Mouse (Mus musculus): ENCODE measurements around the gene Tll2.
A peak's percentile ranks its signal among the peaks of the same experiment; 100 is the strongest.

The Tll2 gene

DNA sequence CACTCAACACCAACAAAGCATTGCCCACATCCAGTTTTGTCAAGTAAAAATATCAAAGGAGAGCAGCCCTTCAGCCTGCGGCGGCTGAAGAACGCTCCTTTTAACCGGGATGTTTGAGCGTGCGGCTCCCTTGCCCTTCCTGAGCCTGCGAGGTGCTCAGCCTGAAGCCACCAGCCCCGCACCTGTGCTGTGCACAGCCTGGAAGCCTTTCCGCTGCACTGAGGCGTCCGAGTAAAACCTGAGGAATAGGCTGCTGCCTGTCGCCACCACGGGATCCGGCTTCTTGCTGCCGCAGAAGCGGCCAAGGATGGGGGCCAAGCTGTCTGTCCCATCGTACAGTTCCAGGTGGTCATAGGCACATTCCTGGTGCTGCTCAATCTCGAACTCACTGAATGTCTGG, 118.1 kb downstream of the Tll2 start:
- DNase-seq (ENCODE audit: low read depth), result no peak

DNA sequence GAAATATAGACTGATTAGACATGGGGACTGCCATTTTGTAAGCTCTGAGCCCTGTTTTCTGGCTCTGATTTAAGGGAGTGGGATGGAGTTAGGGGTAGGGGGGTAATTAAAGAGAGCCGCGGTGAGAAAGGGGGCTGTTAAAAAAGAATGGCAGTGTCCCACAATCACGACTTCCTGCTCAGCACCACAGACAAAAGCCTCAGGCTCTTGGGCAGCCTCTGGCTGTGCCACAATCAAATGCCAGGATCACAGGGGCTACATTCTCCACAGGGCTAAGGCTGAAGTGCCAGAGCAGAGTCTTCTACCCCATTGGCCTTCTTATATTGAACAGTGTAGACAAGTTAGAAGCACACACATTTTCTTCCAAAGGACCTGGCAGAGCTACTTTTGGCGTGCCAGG, 118.7 kb downstream of the Tll2 start:
- DNase-seq (ENCODE audit: low read depth), result no peak

DNA sequence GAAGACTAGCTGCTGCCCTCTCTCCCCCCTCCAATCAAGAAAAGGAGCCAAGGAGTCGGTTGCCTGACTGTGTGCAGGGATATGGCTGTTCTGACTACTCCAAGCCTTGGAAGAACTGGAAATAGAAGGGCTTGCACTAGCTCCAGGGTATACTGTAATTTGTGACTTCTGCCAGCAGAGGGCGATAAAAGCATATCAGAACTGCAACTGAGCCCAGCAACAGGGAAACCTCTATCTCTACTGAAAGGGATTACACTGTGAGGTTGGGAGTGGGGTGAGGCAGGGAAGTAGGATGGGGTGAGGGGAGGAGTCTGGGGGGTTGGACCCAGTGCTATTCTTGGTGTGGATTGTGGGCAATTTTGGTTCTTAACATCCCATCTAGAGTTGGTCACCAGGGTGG, 119.9 kb downstream of the Tll2 start:
- peak; percentile 61 for DNase-seq (ENCODE audit: low read depth)

DNA sequence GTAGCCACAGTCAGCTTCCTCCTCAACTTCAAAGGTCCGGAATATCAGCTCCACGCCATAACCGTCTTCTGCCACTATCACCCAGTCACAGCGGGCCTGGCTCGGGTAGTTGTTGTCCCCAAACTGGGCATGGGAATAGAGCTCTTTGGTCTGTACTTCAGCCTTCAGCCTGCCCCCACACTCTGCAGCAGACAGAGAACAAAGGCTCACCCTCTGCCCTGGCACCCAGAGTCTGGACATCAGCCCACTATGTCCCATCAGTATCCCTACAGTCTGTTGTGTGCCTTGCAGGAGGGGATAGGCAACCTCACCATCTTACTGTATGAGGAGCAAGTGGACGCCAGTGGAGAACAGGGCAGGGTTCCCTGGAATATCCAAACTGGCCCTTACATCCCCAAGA, 120.3 kb downstream of the Tll2 start:
- no peak for DNase-seq (ENCODE audit: low read depth)

DNA sequence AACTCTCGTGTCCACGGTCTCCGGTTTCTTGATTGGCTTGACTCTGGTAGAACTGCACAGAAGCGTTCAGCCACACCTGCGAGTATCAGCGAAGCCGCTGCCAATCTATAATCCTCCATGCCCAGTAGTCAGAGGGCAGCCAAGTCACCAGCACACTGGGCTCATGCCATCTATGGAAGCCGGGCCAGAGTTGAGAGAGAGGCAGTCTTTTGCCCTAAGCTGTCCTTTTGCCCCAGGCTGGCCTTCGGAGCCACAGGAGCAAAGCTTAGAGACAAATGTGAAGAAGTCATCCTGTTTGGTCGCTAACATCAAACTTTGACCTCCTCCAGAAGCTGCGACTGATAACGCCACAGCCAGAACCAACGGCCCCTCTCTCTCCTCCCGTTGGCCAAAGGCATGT, 123.0 kb downstream of the Tll2 start:
- no peak for DNase-seq (ENCODE audit: low read depth)

DNA sequence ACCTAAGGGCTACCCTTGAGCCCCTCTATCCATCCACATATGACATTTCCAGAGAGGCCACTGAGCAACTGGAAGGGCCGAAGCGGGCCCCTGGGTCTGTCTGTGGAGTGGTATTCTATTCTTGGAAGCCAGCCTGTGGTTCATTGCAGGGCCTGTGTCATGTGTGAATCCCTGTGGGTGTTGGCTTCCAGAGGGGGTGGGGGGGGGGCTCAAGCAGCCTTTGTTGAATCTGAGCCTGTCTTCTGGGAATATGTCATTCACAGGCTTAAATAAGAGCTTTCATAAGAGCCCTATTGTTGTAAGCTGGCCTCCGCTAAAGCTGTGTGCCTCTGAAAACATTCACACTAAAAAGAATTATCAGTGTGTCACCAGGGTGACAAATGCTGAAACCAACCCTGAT, 125.0 kb downstream of the Tll2 start:
- DNase-seq (ENCODE audit: low read depth), result no peak

DNA sequence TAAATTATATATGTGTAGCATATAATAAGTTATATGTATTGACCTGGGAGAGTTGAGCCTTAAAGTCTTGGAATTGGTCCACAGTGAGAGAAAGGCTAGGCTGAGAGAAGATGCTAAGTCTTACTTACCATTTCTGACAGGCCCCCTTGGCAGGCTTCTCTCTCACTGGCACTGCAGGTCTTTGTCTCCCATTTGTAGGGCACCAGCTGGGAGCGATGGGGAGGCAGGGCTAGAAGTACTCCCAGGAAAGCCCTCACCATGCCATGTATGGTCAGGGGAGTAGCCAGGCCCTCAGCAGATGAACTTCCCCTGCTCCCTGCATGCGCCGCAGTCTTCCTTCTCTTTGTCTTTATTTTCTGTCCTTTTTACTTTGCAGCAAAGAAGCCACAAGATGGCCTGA, 129.7 kb downstream of the Tll2 start, which contains the start of gene Opalin:
Opalin (minus strand) TSS at position 208 of the 400 bp plus-strand sequence.
- no peak for DNase-seq (ENCODE audit: low read depth)

DNA sequence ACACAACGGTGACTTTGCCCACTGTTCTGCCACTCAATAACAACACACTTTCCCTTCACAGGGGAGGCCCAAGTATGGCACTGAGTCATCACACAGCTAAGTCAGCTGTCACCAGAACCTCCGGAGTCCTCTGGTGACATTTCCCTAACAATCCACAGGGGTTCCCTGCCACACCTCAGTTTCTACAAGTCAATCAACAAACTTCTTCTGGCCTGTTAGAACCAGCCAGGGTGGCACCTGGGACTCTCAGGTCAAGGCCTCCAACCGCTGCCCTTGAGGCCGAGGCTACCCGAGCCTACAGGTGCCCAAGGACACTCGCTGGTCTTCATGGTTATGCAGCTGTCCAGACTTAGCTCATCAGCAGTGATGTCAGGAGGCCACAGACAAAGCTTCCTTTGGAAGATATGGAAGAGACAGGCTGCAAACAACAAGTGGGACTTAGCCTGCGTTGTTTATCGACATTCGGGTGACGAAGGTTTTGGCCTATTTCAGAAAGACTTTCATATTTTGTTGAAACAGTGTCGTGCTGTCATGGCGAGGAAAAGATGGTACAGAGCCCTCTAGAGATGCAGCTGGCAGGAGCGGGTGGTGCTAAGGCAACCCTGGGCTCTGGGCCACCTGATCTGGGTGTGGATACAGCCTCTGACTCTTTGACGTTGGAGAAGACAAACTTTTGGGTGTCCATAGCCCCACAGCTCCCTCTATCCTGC, 132.7 kb downstream of the Tll2 start:
- DNase-seq (ENCODE audit: low read depth), result no peak

DNA sequence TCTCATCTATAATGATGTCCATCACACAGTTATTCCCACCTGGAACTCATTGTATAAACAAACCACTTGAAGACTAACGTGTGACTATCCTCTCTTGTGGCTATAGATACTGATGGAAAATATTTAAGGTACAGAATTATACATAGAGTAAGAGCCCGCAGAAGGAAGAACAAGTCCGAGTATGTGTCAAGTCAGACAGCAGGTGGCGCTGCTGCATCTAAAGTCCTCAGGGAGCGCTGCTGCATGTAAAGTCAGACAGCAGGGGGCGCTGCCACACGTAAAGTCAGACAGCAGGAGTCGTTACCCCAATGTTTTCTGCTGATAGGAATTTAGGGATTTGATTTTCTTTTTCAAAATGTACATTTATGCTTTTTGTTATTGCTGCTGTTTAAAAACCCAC, 135.1 kb downstream of the Tll2 start:
- peak; percentile 97 for DNase-seq (ENCODE audit: low read depth)

DNA sequence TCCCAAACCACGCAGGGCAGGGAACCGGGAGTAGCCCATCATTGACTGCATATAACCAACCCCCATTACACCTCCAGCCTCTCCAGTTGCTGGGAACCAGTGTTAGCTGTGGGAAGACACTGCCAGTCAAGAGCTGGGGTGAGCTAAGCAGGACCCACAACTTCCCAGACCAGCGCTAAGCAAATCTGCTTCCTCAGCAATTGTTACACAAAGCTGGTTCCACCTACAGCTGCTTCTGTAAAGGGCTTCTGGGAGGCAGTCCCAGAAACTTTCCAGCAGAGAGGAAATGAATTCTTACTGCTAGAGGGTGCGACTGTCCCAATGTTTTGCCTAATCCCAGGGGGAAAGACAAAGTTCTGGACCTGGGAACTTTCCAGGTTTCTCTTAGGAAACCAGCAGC, 151.9 kb downstream of the Tll2 start:
- no peak for DNase-seq (ENCODE audit: low read depth)

DNA sequence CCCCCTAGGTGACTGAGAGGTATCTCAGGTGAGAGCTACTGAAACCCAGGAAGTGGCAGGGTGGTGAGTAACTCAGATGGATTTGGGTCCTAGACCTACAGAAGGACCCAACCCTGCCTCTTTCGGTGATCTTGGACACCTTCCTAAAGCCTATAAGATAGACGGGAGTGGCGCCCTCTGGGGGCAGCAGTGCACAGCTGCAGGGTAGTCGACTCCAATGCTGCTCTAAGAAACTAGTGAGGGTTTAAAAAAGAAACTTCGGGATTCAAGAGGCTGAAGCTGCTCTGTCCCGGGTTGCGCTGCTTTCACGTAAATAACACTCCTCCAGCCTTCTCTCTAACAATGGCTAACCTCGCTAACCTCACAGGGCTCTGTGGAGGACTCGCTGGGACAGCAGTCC, 153.1 kb downstream of the Tll2 start:
- peak; percentile 64 for DNase-seq (ENCODE audit: low read depth)

DNA sequence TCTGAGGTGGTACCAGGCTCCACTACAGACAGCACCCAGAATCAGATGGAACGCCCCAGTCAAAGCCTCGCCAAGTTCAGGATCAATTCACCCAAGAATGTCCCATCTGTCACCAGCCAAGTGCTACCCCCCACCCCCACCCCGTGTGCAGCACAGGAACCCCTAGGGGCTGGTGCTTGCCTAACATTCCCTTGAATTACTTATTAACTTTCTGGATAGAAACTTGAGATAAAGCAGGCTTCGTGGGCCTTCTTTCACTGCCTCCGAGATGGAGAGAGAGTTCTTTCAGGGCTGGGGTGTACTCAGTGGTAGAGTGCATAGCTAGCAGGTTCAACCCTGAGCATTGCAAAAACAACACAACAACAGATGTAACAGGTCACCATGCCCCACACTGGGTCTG, 154.4 kb downstream of the Tll2 start:
- DNase-seq (ENCODE audit: low read depth), result no peak

DNA sequence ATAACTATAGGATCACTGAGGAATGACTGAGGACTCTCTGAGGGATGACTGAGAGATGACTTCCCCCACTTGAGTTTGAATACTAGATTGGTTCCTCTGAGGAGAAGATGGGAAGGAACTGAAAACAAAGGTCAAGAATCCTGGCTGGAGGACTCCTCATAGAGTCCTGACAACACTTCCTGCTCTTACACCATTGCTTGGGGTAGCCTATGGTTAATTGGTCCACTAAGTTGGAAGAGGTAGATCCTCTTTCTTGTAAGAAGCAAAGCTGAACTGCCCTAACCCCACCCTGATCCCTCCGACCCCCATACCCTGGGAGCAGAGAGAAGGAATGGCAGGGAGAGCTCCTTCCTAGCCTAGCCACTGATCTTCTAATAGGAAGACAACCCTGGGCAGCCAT, 154.9 kb downstream of the Tll2 start:
- DNase-seq (ENCODE audit: low read depth), result no peak

DNA sequence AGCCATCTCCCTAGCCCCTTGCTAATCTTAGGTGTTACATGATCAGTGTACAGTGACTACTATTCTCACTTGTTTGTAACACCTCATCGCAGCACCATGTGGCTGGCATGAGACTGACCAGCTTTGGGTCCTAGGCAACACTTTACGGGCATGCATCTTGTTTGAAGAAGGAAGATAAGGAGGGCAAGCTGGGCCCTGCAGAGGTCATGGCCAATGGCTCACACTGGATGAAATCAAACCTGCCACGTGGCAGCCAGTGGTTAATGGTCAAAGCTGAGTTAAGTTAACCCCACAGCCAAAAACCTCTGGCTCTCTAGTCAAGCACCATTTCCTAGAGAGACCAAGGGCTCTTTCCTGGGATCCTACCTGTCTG, 158.5 kb downstream of the Tll2 start:
- no peak for DNase-seq (ENCODE audit: low read depth)

DNA sequence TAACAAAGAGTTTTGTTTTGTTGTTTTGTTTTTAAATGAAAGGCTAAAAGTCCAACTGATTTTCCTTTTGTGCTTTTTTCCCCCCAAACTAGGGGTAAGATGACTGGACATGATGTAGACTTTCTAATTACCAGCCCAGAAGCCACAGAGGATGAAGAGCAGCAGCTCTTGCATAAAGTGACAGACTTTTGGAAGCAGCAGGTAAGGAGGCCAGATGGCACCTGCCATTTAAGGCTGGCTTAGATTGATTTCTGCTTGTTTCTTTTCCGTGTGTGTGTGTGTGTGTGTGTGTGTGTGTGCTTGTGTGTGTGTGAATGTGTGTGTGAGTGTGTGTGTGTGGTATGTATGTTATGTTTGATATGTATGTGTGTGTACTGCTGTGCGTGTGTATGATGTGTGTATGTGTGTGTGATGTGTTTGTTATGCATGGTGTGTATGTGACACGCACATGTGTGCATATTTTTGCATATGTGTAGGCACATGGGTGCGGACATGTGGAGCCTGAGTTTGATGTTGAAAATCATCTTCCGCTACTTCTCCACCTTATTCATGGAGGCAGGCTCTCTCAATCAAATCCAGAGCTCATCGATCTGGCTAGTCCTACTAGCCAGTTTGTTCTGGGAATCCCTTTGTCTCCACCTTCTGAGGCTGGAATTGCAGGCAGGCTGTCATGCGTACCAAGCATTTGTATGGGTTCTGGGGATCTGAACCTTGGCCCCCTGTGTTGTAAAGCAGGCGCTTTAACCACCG, 159.0 kb downstream of the Tll2 start:
- DNase-seq (ENCODE audit: low read depth), result no peak

DNA sequence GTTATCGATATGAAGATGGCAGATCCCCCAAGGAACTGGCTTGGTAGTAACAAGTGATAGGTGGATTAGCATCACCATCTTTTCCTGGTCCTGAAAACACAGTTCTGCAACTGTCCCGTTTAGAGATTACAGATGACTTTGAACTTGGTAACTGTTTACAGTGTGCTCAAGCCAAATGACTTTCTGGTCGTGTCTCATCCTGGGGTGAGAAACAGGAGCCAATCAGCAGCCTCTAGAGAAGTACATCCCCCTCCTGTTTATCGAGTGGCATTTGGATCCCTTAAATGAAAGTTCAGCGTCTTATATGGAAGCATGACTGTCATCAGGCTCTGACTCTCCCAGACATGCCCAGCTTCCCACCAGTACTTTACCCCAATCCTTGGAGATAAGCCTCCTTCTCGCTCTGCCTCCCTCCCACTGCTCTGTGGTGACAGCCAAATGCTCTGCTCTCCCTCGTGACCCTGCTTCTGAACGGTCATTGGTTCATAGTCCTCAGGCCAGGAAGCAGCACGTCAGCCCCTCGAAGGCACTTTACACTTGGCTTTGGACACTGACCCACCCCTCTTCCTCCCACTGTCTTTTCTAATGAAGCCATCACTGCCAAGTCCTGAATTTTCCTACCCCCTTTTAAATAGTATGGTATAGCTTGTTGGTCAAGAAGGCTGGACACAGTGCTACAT, 161.4 kb downstream of the Tll2 start:
- DNase-seq (ENCODE audit: low read depth), result no peak

DNA sequence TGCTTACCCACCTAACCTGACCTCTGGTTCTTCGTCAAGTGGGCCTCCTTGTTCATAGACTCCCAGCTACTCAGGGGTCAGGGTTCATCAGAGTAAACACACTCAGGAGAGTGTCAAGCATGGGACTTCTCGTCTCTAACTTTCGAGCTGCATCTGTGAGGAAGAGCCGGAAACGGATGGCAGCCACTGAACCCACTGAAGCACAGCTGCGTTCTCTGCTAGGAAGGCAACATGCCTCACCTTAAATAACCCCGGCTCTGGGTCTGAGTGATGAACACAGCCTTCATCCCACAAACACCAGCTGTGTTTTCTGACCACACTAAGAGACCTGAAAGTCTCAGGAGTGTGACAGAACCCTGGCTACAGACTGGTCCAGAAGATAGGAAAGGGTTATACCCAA, 167.5 kb downstream of the Tll2 start:
- no peak for DNase-seq (ENCODE audit: low read depth)

DNA sequence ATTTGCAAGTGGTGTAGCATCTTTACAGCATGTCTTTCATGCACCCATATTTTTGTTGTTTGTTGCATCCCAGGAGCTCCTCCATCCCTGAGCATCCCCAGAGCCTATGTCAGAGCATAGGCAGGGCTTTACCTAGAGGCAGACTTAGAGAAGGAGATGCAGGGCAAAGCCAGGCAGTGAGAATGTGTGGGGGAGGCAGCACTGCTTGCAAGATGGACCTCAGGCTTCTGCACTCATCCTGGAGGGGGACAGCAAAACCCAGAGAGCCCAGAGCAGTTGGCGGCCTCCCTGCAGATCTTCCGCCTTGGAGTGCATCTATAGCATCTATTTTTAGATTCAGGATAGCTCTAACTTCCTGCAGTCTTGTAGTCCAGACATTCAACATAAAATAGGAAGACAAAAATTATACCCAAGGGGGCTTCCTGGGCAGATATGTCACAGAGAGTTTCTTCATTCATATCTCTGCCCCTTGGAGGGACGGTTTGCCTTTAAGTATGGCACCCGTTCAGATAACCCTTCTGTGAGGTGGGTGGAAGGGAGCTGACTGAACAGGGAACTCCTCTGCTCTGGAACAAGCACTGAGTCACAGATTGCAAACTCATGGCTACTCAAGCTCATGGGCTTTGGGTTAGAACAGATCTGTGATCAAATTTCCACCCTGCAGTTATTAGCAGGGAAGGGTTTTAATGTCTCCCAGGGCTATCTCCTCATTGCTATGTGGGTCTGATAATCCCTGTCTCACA, 170.7 kb downstream of the Tll2 start:
- no peak for DNase-seq (ENCODE audit: low read depth)

Data from c-Kit-positive CD71-negative TER-119-negative erythroid progenitor cells, embryonic 14.5 days (primary cell).